Mouse (Mus musculus): ENCODE measurements around the gene Ap5s1. TPM values are rescaled to one million over a fixed set of nuclear protein-coding genes. Genes with fewer than 3 reads are reported as not detected.

Ap5s1 gene
- total and polyA plus RNA-seq, 3 experiments, result 9.1 to 22.5 (median 9.9) TPM

- TF ChIP-seq NRF1 (IDR thresholded peaks at IDR 0.05; ENCODE audit: low read depth, low read length), result 0 out of 2 replicates have a peak, but pooled peaks have one; percentile 39
- TF ChIP-seq HCFC1 (IDR thresholded peaks at IDR 0.05; ENCODE audit: low read depth, low read length), result peak; percentile 46; the same call in 1 of the 2 replicates
These were observed 46.8 kb upstream of the Ap5s1 start, which contains the start of gene 1700037H04Rik (continued) for GRCm38 (mm10) chr2:131159938-131160581.

- Histone ChIP-seq H3K9me3 (replicated peaks; ENCODE audit: low read length) (peaks cover 13% of the 10 kb centered on the region), H3K4me1 (ENCODE audit: control insufficient read depth in 1 of 2, insufficient read depth in 2 of 2) (peaks cover 2 to 17% of the 10 kb centered on the region in 2 experiments; a peak in 3 of 4 replicates), H3K4me3 (replicated peaks in 1 of 3; ENCODE audit: low read depth in 2 of 3, low read length in 2 of 3, poor library complexity in 1 of 3) (peak overlapping the region; percentile 61 to 71 (median 69)), H3K27ac (ENCODE audit: insufficient read depth, low read depth) (no peak overlapping the region), H3K27me3 (replicated peaks) (no peaks in the 10 kb centered on the region), H3K79me2 (replicated peaks; ENCODE audit: control insufficient read depth, extremely low read depth, insufficient read depth, poor library complexity, severe bottlenecking) (no peaks in the 10 kb centered on the region), H3K9ac (ENCODE audit: insufficient read depth, low read depth) (peak overlapping the region; percentile 67), H3K36me3 (replicated peaks in 1 of 2; ENCODE audit: control insufficient read depth in 1 of 2, insufficient read depth in 1 of 2, low read length in 1 of 2) (peaks cover 0 to 10% of the 10 kb centered on the region in 2 experiments), H3K4me2 (ENCODE audit: insufficient read depth, low read depth, poor library complexity, severe bottlenecking) (peak overlapping the region; percentile 72)
- TF ChIP-seq POLR2A (IDR thresholded peaks at IDR 0.05; ENCODE audit: low read depth, low read length) (no peak), RAD21 (IDR thresholded peaks at IDR 0.05; ENCODE audit: low read depth, low read length) (peak; percentile 18), CTCF (conservative IDR thresholded peaks at IDR 0.05 in 1 of 2, IDR thresholded peaks at IDR 0.05 in 1 of 2; ENCODE audit: low read depth in 2 of 2, low read length in 2 of 2) (peak in 1 of 2 experiments; percentile 46; a peak in 2 of 4 replicates)
- dilution Hi-C loops (cut with MboI; ENCODE audit: extremely low pct_ligation_motif_present, extremely low pct_unique_long_range_greater_than_20kb, low sequenced_read_pairs) (no loop called here), in situ Hi-C loops (cut with MboI; ENCODE audit: low pct_ligation_motif_present, low pct_unique_long_range_greater_than_20kb, low sequenced_read_pairs) (loop anchor here (5.0 kb wide), 1 partner anchor 68 kb away; no protein-coding TSS in a partner anchor)
- peak; percentile 15 for DNase-seq (ENCODE audit: extremely low read depth)
These were observed 46.2 kb upstream of the Ap5s1 start for GRCm38 (mm10) chr2:131160671-131161111.

GRCm38 (mm10) chr2:131163924-131164323 is 43.0 kb upstream of the Ap5s1 start:
- no peaks in the 10 kb centered on the region for H3K36me3 ChIP-seq (replicated peaks in 1 of 2; ENCODE audit: control insufficient read depth in 1 of 2, insufficient read depth in 1 of 2, low read length in 1 of 2)
- dilution Hi-C loops (cut with MboI; ENCODE audit: extremely low pct_ligation_motif_present, extremely low pct_unique_long_range_greater_than_20kb, low sequenced_read_pairs), result no loop called here
- in situ Hi-C loops (cut with MboI; ENCODE audit: low pct_ligation_motif_present, low pct_unique_long_range_greater_than_20kb, low sequenced_read_pairs), result loop anchor here (5.0 kb wide), 1 partner anchor 72 kb away; no protein-coding TSS in a partner anchor
- no peaks in the 10 kb centered on the region for H3K27me3 ChIP-seq (replicated peaks)
- peaks cover 16% of the 10 kb centered on the region for H3K9me3 ChIP-seq (replicated peaks; ENCODE audit: low read length)
- TF ChIP-seq ETS1 (conservative IDR thresholded peaks at IDR 0.05; ENCODE audit: low read depth, low read length) (no peak), NELFE (IDR thresholded peaks at IDR 0.05; ENCODE audit: low read depth, low read length) (no peak), SIN3A (IDR thresholded peaks at IDR 0.05; ENCODE audit: low read length) (no peak), CHD2 (IDR thresholded peaks at IDR 0.05; ENCODE audit: low read length) (no peak), ZMIZ1 (IDR thresholded peaks at IDR 0.05; ENCODE audit: low read depth, low read length) (no peak), RCOR1 (conservative IDR thresholded peaks at IDR 0.05; ENCODE audit: low read depth, low read length) (no peak), TBP (conservative IDR thresholded peaks at IDR 0.05; ENCODE audit: low read depth, low read length) (no peak), NRF1 (IDR thresholded peaks at IDR 0.05; ENCODE audit: low read depth, low read length) (no peak), EP300 (IDR thresholded peaks at IDR 0.05; ENCODE audit: low read length) (no peak), KAT2A (IDR thresholded peaks at IDR 0.05; ENCODE audit: insufficient replicate concordance, low read length) (no peak), ZNF384 (IDR thresholded peaks at IDR 0.05; ENCODE audit: low read depth, low read length) (no peak), JUN (IDR thresholded peaks at IDR 0.05; ENCODE audit: insufficient read depth, low read depth, low read length) (no peak), MAX (IDR thresholded peaks at IDR 0.05; ENCODE audit: low read length) (no peak)
- no peak overlapping the region for H3K4me2 ChIP-seq (ENCODE audit: insufficient read depth, low read depth, poor library complexity, severe bottlenecking)
- no peak overlapping the region for H3K4me3 ChIP-seq (replicated peaks in 1 of 3; ENCODE audit: low read depth in 2 of 3, low read length in 2 of 3, poor library complexity in 1 of 3)
- peaks cover under 1 to 16% of the 10 kb centered on the region in 2 experiments; a peak in 3 of 4 replicates for H3K4me1 ChIP-seq (ENCODE audit: control insufficient read depth in 1 of 2, insufficient read depth in 2 of 2)
- H3K79me2 ChIP-seq (replicated peaks; ENCODE audit: control insufficient read depth, extremely low read depth, insufficient read depth, poor library complexity, severe bottlenecking), result no peaks in the 10 kb centered on the region
- no peak overlapping the region for H3K27ac ChIP-seq (ENCODE audit: insufficient read depth, low read depth)
- no peak for DNase-seq (ENCODE audit: extremely low read depth)
- H3K9ac ChIP-seq (ENCODE audit: insufficient read depth, low read depth), result no peak overlapping the region

Measured in CH12.LX (cell line).